Mouse (Mus musculus) small intestine, adult 2 months (tissue): ENCODE measurements around the gene Rad51b. TPM values are rescaled to one million over a fixed set of nuclear protein-coding genes. Genes with fewer than 3 reads are reported as not detected.

Experiments used
- H3K27ac ChIP-seq: fragments of 200-500 bp; 2 replicates; pipeline ENCODE4 v1.5.1; 2012; ENCODE audit warnings: low read depth, low read length, control low read depth, inconsistent platforms; ENCODE audit not compliant: insufficient read depth
- H3K27me3 ChIP-seq: fragments of 200-500 bp; 2 replicates; pipeline ENCODE4 v1.6.1; 2012; ENCODE audit warnings: mild to moderate bottlenecking, moderate library complexity, low read length, inconsistent platforms; ENCODE audit not compliant: control insufficient read depth, insufficient read depth
- H3K36me3 ChIP-seq: fragments of 200-500 bp; 2 replicates; pipeline ENCODE4 v1.6.1; 2012; ENCODE audit warnings: mild to moderate bottlenecking, low read length, control low read depth, inconsistent platforms; ENCODE audit not compliant: control insufficient read depth, insufficient read depth
- H3K4me1 ChIP-seq: fragments of 200-500 bp; 2 replicates; pipeline ENCODE4 v1.6.1; 2012; ENCODE audit warnings: low read length, inconsistent platforms, mixed read lengths; ENCODE audit not compliant: control insufficient read depth, insufficient read depth, insufficient read length
- H3K4me3 ChIP-seq: fragments of 200-500 bp; 2 replicates; pipeline ENCODE4 v1.5.1; 2012; ENCODE audit warnings: low read depth, mild to moderate bottlenecking, control low read depth, inconsistent platforms, low read length, moderate library complexity
- CTCF ChIP-seq: fragments of 200-500 bp; IDR thresholded peaks from 2 replicates; pipeline ENCODE4 v1.5.1; 2012; ENCODE audit warnings: low read depth, mild to moderate bottlenecking, control low read depth, inconsistent platforms, low read length, moderate library complexity, mixed read lengths; ENCODE audit not compliant: insufficient replicate concordance, insufficient read length; ENCODE audit errors: extremely low read depth
- POLR2A ChIP-seq: fragments of 200-500 bp; IDR thresholded peaks from 2 replicates; pipeline ENCODE4 v1.6.1; 2012; ENCODE audit warnings: low read depth, mild to moderate bottlenecking, control low read depth, inconsistent platforms, low read length, moderate library complexity
- WGBS: fragments of 180-500 bp; shearing (Covaris S2); methylation state at CpG from one replicate; pipeline ENCODE4 v1.1.7; 2018; 5-methylcytosine and 5-hydroxymethylcytosine counted together
- polyA plus RNA-seq: library from polyadenylated mRNA; depleted of rRNA; stranded (reverse); fragments of >200 nt; gene quantifications from 2 replicates; pipeline ENCODE4 v1.2.3, GENCODE M21; 2012

Rad51b gene
- polyA plus RNA-seq, 1 experiment = 0.46 TPM

- no peak overlapping the region for H3K4me3 ChIP-seq
- TF ChIP-seq POLR2A (no peak), CTCF (no peak)
- no peaks in the 10 kb centered on the region for H3K27me3 ChIP-seq
- H3K36me3 ChIP-seq = no peaks in the 10 kb centered on the region
- 52% methylated on average over 14 of the region's 14 CpGs for WGBS
- H3K4me1 ChIP-seq = no peaks in the 10 kb centered on the region; the same call in 1 of the 2 replicates
- no peak overlapping the region for H3K27ac ChIP-seq
These were observed 395.1 kb downstream of the Rad51b start for GRCm38 (mm10) chr12:79691929-79692862.

- no peaks in the 10 kb centered on the region for H3K27me3 ChIP-seq
- H3K4me1 ChIP-seq = no peaks in the 10 kb centered on the region; the same call in 1 of the 2 replicates
- H3K4me3 ChIP-seq = no peak overlapping the region
- no peak for TF ChIP-seq POLR2A
- no peak for TF ChIP-seq CTCF
- H3K36me3 ChIP-seq = no peaks in the 10 kb centered on the region
- 91% methylated on average over 3 of the region's 3 CpGs for WGBS
- H3K27ac ChIP-seq = no peak overlapping the region
These were observed 398.9 kb downstream of the Rad51b start for GRCm38 (mm10) chr12:79695832-79696434.

- Histone ChIP-seq H3K27me3 (no peaks in the 10 kb centered on the region), H3K27ac (no peak overlapping the region), H3K4me3 (no peak overlapping the region), H3K36me3 (no peaks in the 10 kb centered on the region), H3K4me1 (0 out of 2 replicates have a peak, but pooled peaks cover 1% of the 10 kb centered on the region)
- WGBS = 86% methylated on average over 8 of the region's 8 CpGs
- TF ChIP-seq CTCF (no peak), POLR2A (no peak)
These were observed 406.5 kb downstream of the Rad51b start for GRCm38 (mm10) chr12:79703555-79703954.

- Histone ChIP-seq H3K4me1 (0 out of 2 replicates have a peak, but pooled peaks cover 2% of the 10 kb centered on the region), H3K27me3 (no peaks in the 10 kb centered on the region), H3K4me3 (no peak overlapping the region), H3K27ac (no peak overlapping the region; the same call in 1 of the 2 replicates), H3K36me3 (no peaks in the 10 kb centered on the region)
- WGBS = 59% methylated on average over 11 of the region's 11 CpGs
- TF ChIP-seq CTCF = no peak
- no peak for TF ChIP-seq POLR2A
These were observed 408.6 kb downstream of the Rad51b start for GRCm38 (mm10) chr12:79705501-79706266.

- Histone ChIP-seq H3K4me3 (no peak overlapping the region), H3K27ac (no peak overlapping the region), H3K27me3 (no peaks in the 10 kb centered on the region), H3K36me3 (no peaks in the 10 kb centered on the region), H3K4me1 (0 out of 2 replicates have a peak, but pooled peaks cover 2% of the 10 kb centered on the region)
- WGBS = 80% methylated on average over 9 of the region's 9 CpGs
- TF ChIP-seq POLR2A = no peak
These were observed 410.7 kb downstream of the Rad51b start for GRCm38 (mm10) chr12:79707565-79708422.

- no peaks in the 10 kb centered on the region for H3K27me3 ChIP-seq
- 0 out of 2 replicates have a peak, but pooled peaks cover 2% of the 10 kb centered on the region for H3K4me1 ChIP-seq
- H3K36me3 ChIP-seq = no peaks in the 10 kb centered on the region
- 68% methylated on average over 5 of the region's 5 CpGs for WGBS
- H3K27ac ChIP-seq = 0 out of 2 replicates have a peak overlapping the region, but pooled peaks have one; percentile 22
- no peak for TF ChIP-seq POLR2A
- no peak for TF ChIP-seq CTCF
- no peak overlapping the region for H3K4me3 ChIP-seq
These were observed 411.3 kb downstream of the Rad51b start for GRCm38 (mm10) chr12:79708423-79708733.
